Mouse (Mus musculus) thymus, postnatal 14 days (tissue): Measurements from ENCODE around the gene Gcg.

Experiments used
- DNase-seq: peaks from one replicate; pipeline ENCODE4 v3.0.0; 2021

The Gcg gene

DNA sequence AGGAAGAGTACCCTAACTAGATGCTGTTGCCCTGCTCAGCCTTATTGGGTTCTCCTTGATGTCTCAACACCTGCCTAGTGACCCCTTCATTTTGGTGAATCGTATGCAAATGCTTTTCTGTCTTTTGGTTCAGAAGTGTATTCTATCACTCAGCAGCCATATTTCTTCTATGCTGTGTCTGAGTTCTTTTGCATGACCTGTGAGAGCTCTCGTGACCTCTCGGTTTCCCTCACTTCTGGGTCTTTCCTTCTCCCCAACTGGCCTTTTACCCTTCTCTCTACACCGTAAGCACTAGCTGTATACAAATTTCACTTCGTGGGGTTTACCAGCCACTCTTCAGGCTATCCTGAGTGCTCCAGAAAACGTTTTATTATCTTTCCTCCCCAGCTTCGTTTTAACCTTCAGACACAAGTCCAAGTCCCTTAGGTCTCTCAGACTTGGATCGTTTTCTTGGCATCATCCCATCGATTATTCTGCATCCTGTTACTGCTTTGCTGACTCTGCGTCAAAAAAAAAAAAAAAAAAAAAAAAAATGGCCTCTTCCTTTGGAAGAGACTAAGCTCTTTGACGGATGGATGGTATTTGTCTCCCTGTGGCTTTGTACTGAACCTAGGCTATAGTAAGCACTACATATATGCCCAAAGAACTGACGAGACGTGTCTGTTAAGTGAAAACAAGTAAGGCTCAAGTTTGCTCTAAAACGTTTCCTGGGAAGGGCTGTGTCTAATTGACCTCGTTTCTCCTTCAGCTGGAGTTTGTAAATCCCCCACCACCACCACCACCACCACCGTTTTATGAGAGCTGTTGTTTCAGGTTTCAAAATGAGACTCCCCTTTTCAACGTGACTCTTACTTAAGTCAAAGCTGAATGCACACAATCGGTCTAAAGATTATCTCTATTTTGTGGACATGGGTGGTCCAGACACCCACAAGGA lies 23.9 kb downstream of the Gcg start:
- no peak for DNase-seq

DNA sequence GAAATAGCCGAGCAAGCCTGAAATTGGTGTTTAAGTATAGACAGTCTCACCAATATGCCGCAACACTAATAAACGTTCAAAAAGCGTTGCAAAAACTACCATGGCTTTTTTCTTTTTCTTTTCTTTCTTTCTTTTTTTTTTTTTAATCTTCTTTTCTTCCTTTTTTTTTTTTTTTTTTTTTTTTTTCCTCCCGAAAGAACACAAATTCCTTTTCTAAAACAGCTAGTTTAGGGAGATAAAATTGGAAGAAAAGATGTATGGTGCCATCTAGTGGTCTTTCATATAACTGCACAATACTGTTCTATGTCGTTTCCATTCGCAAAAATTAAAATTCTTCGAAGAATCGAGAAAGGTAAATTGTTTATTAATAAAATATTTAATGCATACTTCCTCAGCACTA lies 25.4 kb downstream of the Gcg start:
- DNase-seq = no peak

DNA sequence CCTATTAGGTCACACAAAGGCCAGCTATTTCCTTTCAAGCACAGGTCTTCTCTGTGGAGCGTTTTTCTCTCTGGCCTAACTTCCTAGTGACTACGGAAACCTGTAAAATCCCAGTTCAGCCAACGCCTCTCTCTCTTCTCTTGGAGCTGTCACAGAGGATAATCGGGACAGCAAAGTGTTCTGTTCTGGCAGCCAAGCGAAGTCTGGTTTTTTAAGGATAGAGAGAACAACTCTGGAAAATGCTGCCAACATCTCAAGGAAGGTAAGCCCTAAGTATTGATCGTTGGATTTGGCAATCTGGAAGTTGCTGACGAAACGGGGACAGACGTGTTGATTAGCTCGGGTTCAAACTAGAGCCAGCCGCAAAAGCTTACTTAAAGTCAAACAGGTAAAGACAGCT lies 28.5 kb downstream of the Gcg start:
- no peak for DNase-seq

DNA sequence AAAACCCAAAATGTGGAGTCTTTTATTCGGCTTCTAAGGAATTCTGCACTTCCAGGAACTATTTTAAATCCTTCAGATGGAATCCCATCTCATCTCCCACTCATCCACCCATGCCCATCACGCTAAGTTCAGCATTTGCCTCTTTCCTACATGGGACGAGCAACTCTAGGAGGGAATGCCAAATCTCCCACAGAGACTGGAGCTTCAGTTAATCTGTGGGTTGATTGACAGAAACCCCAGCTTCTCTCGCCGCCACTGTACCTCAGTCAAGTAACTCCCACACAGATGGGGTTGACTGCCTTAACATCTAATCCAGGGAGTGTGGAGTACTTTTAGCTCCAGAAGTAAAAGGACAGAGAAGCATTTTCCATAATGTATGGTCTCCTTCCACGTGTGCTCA lies 29.4 kb downstream of the Gcg start:
- DNase-seq = no peak

DNA sequence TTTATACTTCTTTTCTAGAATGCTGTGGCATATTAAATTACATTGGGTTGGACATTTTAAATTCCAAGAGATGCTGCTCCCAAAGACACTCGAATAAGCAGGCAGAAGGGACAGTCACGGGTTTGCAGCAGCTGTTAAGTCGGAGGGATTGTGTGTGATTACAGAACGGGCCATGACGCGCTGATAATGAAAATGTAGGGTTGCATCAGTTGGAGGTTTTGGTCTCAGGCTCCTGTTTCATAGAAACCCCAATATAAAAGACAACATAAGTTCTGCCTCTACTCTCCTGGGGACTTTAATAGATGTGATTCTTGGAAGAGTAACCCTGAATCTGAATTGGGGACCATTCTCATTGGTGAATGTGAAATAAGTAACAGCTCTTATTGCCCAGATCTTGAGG lies 33.1 kb downstream of the Gcg start:
- no peak for DNase-seq

DNA sequence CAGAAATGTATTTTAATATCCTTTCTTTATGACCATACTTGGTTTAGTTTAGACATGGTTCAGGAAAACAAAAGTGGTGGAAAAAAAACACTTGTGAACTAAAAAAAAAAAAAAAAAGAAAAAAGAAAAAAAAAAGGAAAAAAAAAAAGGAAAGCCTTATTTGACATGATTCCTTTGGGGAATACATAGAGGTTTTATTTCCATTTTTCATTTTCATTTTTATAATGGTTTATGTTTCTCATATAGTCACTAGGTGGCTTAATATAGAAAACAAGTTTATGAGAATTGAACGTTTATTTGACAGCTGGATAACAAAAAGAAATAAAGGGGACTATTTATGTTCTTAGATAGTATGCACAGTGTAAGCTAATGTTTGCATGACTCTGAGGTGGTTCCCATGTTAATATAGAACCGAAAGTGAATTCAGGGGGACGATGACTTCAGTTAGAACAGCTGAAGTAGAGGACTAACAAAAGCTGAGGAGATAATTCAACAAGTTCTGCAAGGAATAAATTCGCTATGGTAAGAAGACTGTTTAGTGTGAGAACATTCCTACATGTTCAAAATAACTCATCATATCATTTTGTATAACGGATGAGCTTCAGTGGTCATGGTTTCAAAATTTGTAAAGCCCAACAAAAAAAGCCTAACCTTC lies 33.6 kb downstream of the Gcg start:
- DNase-seq = no peak

DNA sequence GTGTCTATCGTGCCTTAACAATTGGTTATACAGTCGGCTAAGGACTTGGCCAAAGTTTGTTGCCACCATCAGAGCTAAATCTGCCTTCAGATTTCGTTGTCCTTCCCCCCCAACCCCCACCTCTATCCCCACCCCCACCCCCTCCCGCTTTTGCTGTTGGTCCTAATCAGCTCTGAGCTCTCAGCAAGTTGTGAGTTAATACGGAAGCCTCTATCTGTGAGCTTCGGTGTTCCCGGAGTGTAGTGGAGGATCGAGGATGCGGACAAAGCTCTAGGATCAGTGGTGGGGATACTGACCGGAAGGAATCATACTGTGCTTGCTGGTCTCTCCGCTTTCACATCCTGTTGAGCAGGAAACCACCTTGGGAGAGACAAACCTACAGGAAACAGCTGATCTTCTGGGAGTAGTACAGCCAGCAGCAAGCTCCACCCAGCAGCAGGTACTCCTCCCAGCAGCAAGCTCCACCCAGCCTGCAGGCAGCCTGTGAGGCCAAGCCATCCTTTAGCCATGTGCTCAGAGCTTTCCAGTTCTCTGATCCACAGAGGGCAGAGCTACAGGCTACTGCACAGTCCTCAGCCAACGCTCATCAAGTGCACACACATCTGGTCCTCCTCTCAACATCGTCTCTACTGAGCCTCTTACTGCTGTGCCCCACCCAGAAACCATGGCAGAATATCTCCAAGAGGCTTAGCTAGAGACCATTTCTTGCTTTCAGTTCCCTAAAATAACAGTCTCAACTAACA lies 42.5 kb downstream of the Gcg start:
- DNase-seq = peak; percentile 71

DNA sequence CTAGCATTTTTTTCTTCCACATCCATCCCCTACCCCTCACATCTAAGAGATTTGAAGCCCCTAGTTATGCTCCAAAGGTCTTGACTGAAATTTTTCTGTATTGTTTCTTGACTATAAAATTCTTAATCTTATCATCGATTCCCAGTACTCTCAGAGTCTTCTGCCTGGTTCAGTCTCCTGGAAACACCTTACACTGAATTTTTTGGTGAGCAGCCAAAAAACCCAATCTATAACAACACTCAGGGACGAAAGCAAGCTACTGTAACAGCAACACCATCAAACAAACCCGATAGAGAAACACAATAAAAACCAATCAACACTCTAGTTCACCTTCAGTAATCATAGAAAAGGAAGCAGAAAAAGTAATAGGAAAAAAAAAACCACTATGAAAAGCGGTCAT lies 43.4 kb downstream of the Gcg start:
- no peak for DNase-seq

DNA sequence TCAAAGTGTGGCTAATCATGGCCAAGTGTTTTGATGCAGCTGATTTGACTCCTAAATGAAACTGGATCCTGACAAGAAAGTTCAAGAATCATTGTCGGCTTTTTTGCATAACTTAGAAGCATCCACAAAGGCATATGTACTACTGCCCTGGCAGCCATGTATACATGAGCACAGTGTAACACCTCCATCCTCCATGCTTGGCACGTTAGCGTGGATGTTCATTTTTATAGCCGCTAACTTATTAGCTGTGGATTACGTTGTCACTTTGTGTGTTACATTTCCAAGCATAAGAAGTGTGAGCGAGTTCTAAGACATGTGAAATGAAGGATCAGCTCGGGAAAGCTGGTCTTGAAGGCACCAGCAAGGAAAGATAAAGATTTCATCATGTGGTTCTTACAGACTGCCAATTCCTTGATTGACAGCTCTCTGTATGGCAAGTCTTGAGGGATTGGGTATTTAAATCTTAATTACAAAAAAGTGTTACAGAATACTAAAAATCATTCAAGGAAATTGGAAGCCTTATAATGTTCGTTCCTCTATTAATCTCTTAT lies 52.1 kb downstream of the Gcg start:
- DNase-seq = no peak

DNA sequence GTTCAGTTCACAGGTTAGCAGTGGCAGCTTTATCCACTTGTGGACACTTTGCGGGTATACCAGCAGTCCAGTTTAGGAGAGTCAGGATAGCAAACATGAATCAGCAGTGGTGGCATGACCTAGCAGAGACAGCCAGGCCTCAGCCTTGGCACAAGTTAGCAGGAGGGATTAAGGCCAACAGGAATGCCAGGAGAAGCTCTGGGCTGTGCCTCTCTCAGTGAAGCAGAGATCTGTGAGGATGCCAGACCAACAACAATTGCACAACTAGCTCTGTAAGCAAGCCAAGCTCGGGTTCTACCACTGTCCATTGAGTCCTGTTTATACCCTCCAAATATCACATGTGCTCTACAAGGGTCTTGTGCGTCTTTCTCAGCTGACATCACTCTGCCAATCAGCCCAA lies 57.5 kb downstream of the Gcg start:
- no peak for DNase-seq
